Mouse (Mus musculus): ENCODE results near the gene Tmem132b.
A peak's percentile ranks its signal among the peaks of the same experiment; 100 is the strongest.
"Not testable (repeated sequence)": the region's sequence is repeated elsewhere in the genome, so short reads cannot be mapped to it uniquely, and the experiment has no call there.

Tmem132b gene

GRCm38 (mm10) chr5:125531634-125532033 lies at the start of gene Tmem132b:
Gene Tmem132b, plus strand, starts transcription at chr5:125531774.
- no peak for DNase-seq (ENCODE audit: low spot score)

GRCm38 (mm10) chr5:125482474-125482873 lies 49.1 kb upstream of the Tmem132b start:
- no peak for DNase-seq (ENCODE audit: low spot score)

GRCm38 (mm10) chr5:125483712-125484611 lies 47.6 kb upstream of the Tmem132b start:
- DNase-seq (ENCODE audit: low spot score), result no peak

- DNase-seq (ENCODE audit: low spot score), result no peak
Measured at GRCm38 (mm10) chr5:125485031-125485778, 46.4 kb upstream of the Tmem132b start.

GRCm38 (mm10) chr5:125486088-125486487 lies 45.5 kb upstream of the Tmem132b start:
- no peak for DNase-seq (ENCODE audit: low spot score)

GRCm38 (mm10) chr5:125487375-125488115 lies 44.0 kb upstream of the Tmem132b start:
- DNase-seq (ENCODE audit: low spot score), result no peak

GRCm38 (mm10) chr5:125488116-125488455 lies 43.5 kb upstream of the Tmem132b start:
- no peak for DNase-seq (ENCODE audit: low spot score)

- DNase-seq (ENCODE audit: low spot score), result not testable (repeated sequence)
Measured at GRCm38 (mm10) chr5:125488953-125489352, 42.6 kb upstream of the Tmem132b start.

GRCm38 (mm10) chr5:125491107-125491506 lies 40.5 kb upstream of the Tmem132b start:
- no peak for DNase-seq (ENCODE audit: low spot score)

- DNase-seq (ENCODE audit: low spot score), result no peak
Measured at GRCm38 (mm10) chr5:125492379-125493092, 39.0 kb upstream of the Tmem132b start.

- DNase-seq (ENCODE audit: low spot score), result no peak
Measured at GRCm38 (mm10) chr5:125493093-125493423, 38.5 kb upstream of the Tmem132b start.

GRCm38 (mm10) chr5:125495655-125496054 lies 35.9 kb upstream of the Tmem132b start:
- DNase-seq (ENCODE audit: low spot score), result no peak

GRCm38 (mm10) chr5:125497821-125498600 lies 33.6 kb upstream of the Tmem132b start:
- no peak for DNase-seq (ENCODE audit: low spot score)

GRCm38 (mm10) chr5:125501505-125501904 lies 30.1 kb upstream of the Tmem132b start:
- no peak for DNase-seq (ENCODE audit: low spot score)

- DNase-seq (ENCODE audit: low spot score), result no peak
Measured at GRCm38 (mm10) chr5:125502186-125502585, 29.4 kb upstream of the Tmem132b start.

GRCm38 (mm10) chr5:125503628-125504027 lies 27.9 kb upstream of the Tmem132b start:
- no peak for DNase-seq (ENCODE audit: low spot score)

GRCm38 (mm10) chr5:125504692-125505091 lies 26.9 kb upstream of the Tmem132b start:
- no peak for DNase-seq (ENCODE audit: low spot score)

- DNase-seq (ENCODE audit: low spot score), result no peak
Measured at GRCm38 (mm10) chr5:125505968-125506367, 25.6 kb upstream of the Tmem132b start.

GRCm38 (mm10) chr5:125507582-125507981 lies 24.0 kb upstream of the Tmem132b start:
- peak; percentile 43 for DNase-seq (ENCODE audit: low spot score)

- no peak for DNase-seq (ENCODE audit: low spot score)
Measured at GRCm38 (mm10) chr5:125508006-125508405, 23.6 kb upstream of the Tmem132b start.

GRCm38 (mm10) chr5:125509541-125509940 lies 22.0 kb upstream of the Tmem132b start:
- peak; percentile 62 for DNase-seq (ENCODE audit: low spot score)
